Mouse (Mus musculus) myocyte (in vitro differentiated cells): Measurements from ENCODE around the gene Gpc5. TPM values are rescaled to one million over a fixed set of nuclear protein-coding genes. Genes with fewer than 3 reads are reported as not detected.

Source experiments
- H3K27me3 ChIP-seq: one replicate; pipeline ENCODE4 v1.6.1; 2011; ENCODE audit not compliant: control insufficient read depth, insufficient read depth, insufficient read length
- H3K36me3 ChIP-seq: one replicate; pipeline ENCODE4 v1.6.1; 2011; ENCODE audit not compliant: control insufficient read depth, insufficient read depth
- H3K4me2 ChIP-seq: one replicate; pipeline ENCODE4 v1.6.1; 2011; ENCODE audit warnings: low read depth, control low read depth
- H3K4me3 ChIP-seq: one replicate; pipeline ENCODE4 v1.5.1; 2011; ENCODE audit warnings: mild to moderate bottlenecking, control low read depth, moderate library complexity
- H3K79me2 ChIP-seq: one replicate; pipeline ENCODE4 v1.6.1; 2011; ENCODE audit not compliant: control insufficient read depth, insufficient read depth
- H3ac ChIP-seq: one replicate; pipeline ENCODE4 v1.6.1; 2011; ENCODE audit not compliant: control insufficient read depth, insufficient read length
- CEBPB ChIP-seq: IDR thresholded peaks from 2 replicates; pipeline ENCODE4 v1.6.1; 2011; ENCODE audit warnings: mild to moderate bottlenecking, moderate library complexity; ENCODE audit not compliant: poor library complexity, insufficient read depth, severe bottlenecking
- E2F4 ChIP-seq: IDR thresholded peaks from one replicate; pipeline ENCODE4 v1.6.1; 2011; ENCODE audit warnings: mild to moderate bottlenecking, control low read depth, moderate library complexity; ENCODE audit not compliant: insufficient read depth
- MAX ChIP-seq: IDR thresholded peaks from one replicate; pipeline ENCODE4 v1.6.1; 2011; ENCODE audit warnings: low read depth, mild to moderate bottlenecking, control low read depth
- MYOD1 ChIP-seq, 3 experiments: IDR thresholded peaks; one replicate each; pipeline ENCODE4 v1.6.1; 2011; ENCODE audit warnings: control low read depth in 2 of 3, low read depth in 2 of 3, mild to moderate bottlenecking in 2 of 3, moderate library complexity in 1 of 3; ENCODE audit not compliant: insufficient read length in 2 of 3, control insufficient read depth in 1 of 3
- MYOG ChIP-seq, 3 experiments: IDR thresholded peaks; one replicate each; pipeline ENCODE4 v1.6.1; 2011; ENCODE audit warnings: control low read depth in 2 of 3, low read depth in 2 of 3, mild to moderate bottlenecking in 2 of 3; ENCODE audit not compliant: insufficient read length in 2 of 3, control insufficient read depth in 1 of 3, insufficient read depth in 1 of 3
- POLR2A ChIP-seq: IDR thresholded peaks from one replicate; pipeline ENCODE4 v1.6.1; 2011; ENCODE audit warnings: low read depth, mild to moderate bottlenecking, control low read depth, moderate library complexity; ENCODE audit not compliant: insufficient read length
- POLR2AphosphoS2 ChIP-seq: IDR thresholded peaks from one replicate; pipeline ENCODE4 v1.6.1; 2011; ENCODE audit warnings: low read depth, control low read depth; ENCODE audit not compliant: insufficient read length
- REST ChIP-seq: IDR thresholded peaks from one replicate; pipeline ENCODE4 v1.6.1; 2011; ENCODE audit warnings: mild to moderate bottlenecking, control low read depth, moderate library complexity; ENCODE audit not compliant: insufficient read depth, insufficient read length
- SRF ChIP-seq: IDR thresholded peaks from one replicate; pipeline ENCODE4 v1.6.1; 2011; ENCODE audit warnings: low read depth; ENCODE audit not compliant: control insufficient read depth, insufficient read length
- TCF12 ChIP-seq: IDR thresholded peaks from one replicate; pipeline ENCODE4 v1.6.1; 2011; ENCODE audit warnings: mild to moderate bottlenecking, control low read depth; ENCODE audit not compliant: poor library complexity, insufficient read depth, severe bottlenecking
- TCF3 ChIP-seq: IDR thresholded peaks from one replicate; pipeline ENCODE4 v1.6.1; 2011; ENCODE audit warnings: low read depth, control low read depth; ENCODE audit not compliant: insufficient read length
- USF1 ChIP-seq: IDR thresholded peaks from one replicate; pipeline ENCODE4 v1.6.1; 2011; ENCODE audit warnings: low read depth, mild to moderate bottlenecking, control low read depth, moderate library complexity
- polyA plus RNA-seq: library from polyadenylated mRNA; unstranded; fragments of >200 nt; fragmentation: generic; extraction: Trizol; gene quantifications from one replicate; pipeline ENCODE4 v1.2.1, GENCODE M21; 2012; ENCODE audit warnings: missing spikeins

The Gpc5 gene
- polyA plus RNA-seq, 1 experiment: not detected

GRCm38 (mm10) chr14:115371131-115371530 is 279.1 kb downstream of the Gpc5 start:
- H3K36me3 ChIP-seq: no peaks in the 10 kb centered on the region
- H3ac ChIP-seq: no peak overlapping the region
- TF ChIP-seq MAX: no peak
- H3K27me3 ChIP-seq: no peaks in the 10 kb centered on the region
- no peak overlapping the region for H3K4me2 ChIP-seq
- H3K79me2 ChIP-seq: no peaks in the 10 kb centered on the region
- no peak overlapping the region for H3K4me3 ChIP-seq

- no peaks in the 10 kb centered on the region for H3K79me2 ChIP-seq
- TF ChIP-seq E2F4: no peak
- no peak for TF ChIP-seq MYOD1 (IDR thresholded peaks at IDR 0.05; ENCODE audit: control insufficient read depth in 1 of 3, insufficient read length in 2 of 3, low read depth in 2 of 3)
- no peak for TF ChIP-seq SRF
- no peak for TF ChIP-seq MAX
- no peak for TF ChIP-seq MYOG (IDR thresholded peaks at IDR 0.05; ENCODE audit: control insufficient read depth in 1 of 3, insufficient read depth in 1 of 3, insufficient read length in 2 of 3, low read depth in 2 of 3)
- TF ChIP-seq TCF3: no peak
- no peak for TF ChIP-seq REST
- TF ChIP-seq USF1: no peak
- no peak for TF ChIP-seq TCF12
- TF ChIP-seq POLR2AphosphoS2: no peak
- no peak for TF ChIP-seq POLR2A
- TF ChIP-seq CEBPB: no peak
These were observed 299.8 kb downstream of the Gpc5 start for GRCm38 (mm10) chr14:115391831-115392230.

GRCm38 (mm10) chr14:115392894-115393524 is 301.0 kb downstream of the Gpc5 start:
- H3K4me3 ChIP-seq: no peak overlapping the region
- TF ChIP-seq POLR2A (no peak), MAX (no peak), MYOD1 (IDR thresholded peaks at IDR 0.05; ENCODE audit: control insufficient read depth in 1 of 3, insufficient read length in 2 of 3, low read depth in 2 of 3) (no peak), TCF3 (no peak), USF1 (no peak), CEBPB (no peak), TCF12 (no peak), MYOG (IDR thresholded peaks at IDR 0.05; ENCODE audit: control insufficient read depth in 1 of 3, insufficient read depth in 1 of 3, insufficient read length in 2 of 3, low read depth in 2 of 3) (no peak), REST (no peak), SRF (no peak), POLR2AphosphoS2 (no peak), E2F4 (no peak)
- H3K36me3 ChIP-seq: no peaks in the 10 kb centered on the region
- H3ac ChIP-seq: no peak overlapping the region
- no peaks in the 10 kb centered on the region for H3K79me2 ChIP-seq
- no peaks in the 10 kb centered on the region for H3K27me3 ChIP-seq
- H3K4me2 ChIP-seq: no peak overlapping the region

More at GRCm38 (mm10) chr14:115391831-115392230, 299.8 kb downstream of the Gpc5 start:
- Histone ChIP-seq H3K27me3 (no peaks in the 10 kb centered on the region), H3ac (no peak overlapping the region), H3K4me3 (no peak overlapping the region), H3K4me2 (no peak overlapping the region), H3K36me3 (no peaks in the 10 kb centered on the region)

- TF ChIP-seq MYOD1 (IDR thresholded peaks at IDR 0.05; ENCODE audit: control insufficient read depth in 1 of 3, insufficient read length in 2 of 3, low read depth in 2 of 3): no peak
- TF ChIP-seq CEBPB: no peak
- no peak for TF ChIP-seq POLR2A
- no peak for TF ChIP-seq TCF3
- TF ChIP-seq POLR2AphosphoS2: no peak
- TF ChIP-seq E2F4: no peak
- no peak for TF ChIP-seq SRF
- TF ChIP-seq MAX: no peak
- Histone ChIP-seq H3K36me3 (no peaks in the 10 kb centered on the region), H3K27me3 (no peaks in the 10 kb centered on the region), H3K79me2 (no peaks in the 10 kb centered on the region), H3K4me3 (no peak overlapping the region), H3K4me2 (no peak overlapping the region), H3ac (no peak overlapping the region)
These were observed 314.6 kb downstream of the Gpc5 start for GRCm38 (mm10) chr14:115406596-115406995.

- no peak overlapping the region for H3ac ChIP-seq
- H3K4me3 ChIP-seq: no peak overlapping the region
- no peaks in the 10 kb centered on the region for H3K27me3 ChIP-seq
- TF ChIP-seq TCF12 (no peak), POLR2AphosphoS2 (no peak)
- no peak overlapping the region for H3K4me2 ChIP-seq
- no peaks in the 10 kb centered on the region for H3K36me3 ChIP-seq
- no peaks in the 10 kb centered on the region for H3K79me2 ChIP-seq
These were observed 315.4 kb downstream of the Gpc5 start for GRCm38 (mm10) chr14:115407309-115407930.
